Mouse (Mus musculus) lung, embryonic 16.5 days (tissue): ENCODE data around the gene Cpsf2. TPM values are rescaled to one million over a fixed set of nuclear protein-coding genes. Genes with fewer than 3 reads are reported as not detected.
A peak's percentile ranks its signal among the peaks of the same experiment; 100 is the strongest.
"Not testable (repeated sequence)": the region's sequence is repeated elsewhere in the genome, so short reads cannot be mapped to it uniquely, and the experiment has no call there.

ENCODE experiments used
- ATAC-seq: fragments of 200-750 bp; cut with Nextera tagmentation; 2 replicates; pipeline ENCODE4 v1.8.0; 2017; ENCODE audit warnings: low read depth, mild to moderate bottlenecking, moderate library complexity
- H3K27ac ChIP-seq: fragments of 300-500 bp; sonication (generic); 2 replicates; pipeline ENCODE4 v1.5.1; 2014; ENCODE audit warnings: mild to moderate bottlenecking, control low read depth, low read length
- H3K27me3 ChIP-seq: fragments of 300-500 bp; sonication (generic); 2 replicates; pipeline ENCODE4 v1.6.1; 2014; ENCODE audit warnings: low read depth, low read length, mixed read lengths; ENCODE audit not compliant: control insufficient read depth, insufficient read depth
- H3K36me3 ChIP-seq: fragments of 300-500 bp; sonication (generic); 2 replicates; pipeline ENCODE4 v1.6.1; 2014; ENCODE audit warnings: low read length; ENCODE audit not compliant: control insufficient read depth, insufficient read depth
- H3K4me1 ChIP-seq: fragments of 300-500 bp; sonication (generic); replicated peaks from 2 replicates; pipeline ENCODE4 v1.6.1; 2014; ENCODE audit warnings: low read length, mixed read lengths; ENCODE audit not compliant: control insufficient read depth, insufficient read depth
- H3K4me2 ChIP-seq: fragments of 300-500 bp; sonication (generic); 2 replicates; pipeline ENCODE4 v1.6.1; 2014; ENCODE audit warnings: low read depth, low read length, control low read depth
- H3K4me3 ChIP-seq: fragments of 300-500 bp; sonication (generic); 2 replicates; pipeline ENCODE4 v1.5.1; 2014; ENCODE audit warnings: mild to moderate bottlenecking, low read length, control low read depth
- H3K9ac ChIP-seq: fragments of 300-500 bp; sonication (generic); 2 replicates; pipeline ENCODE4 v1.6.1; 2014; ENCODE audit warnings: low read length, control low read depth
- H3K9me3 ChIP-seq: fragments of 300-500 bp; sonication (generic); 2 replicates; pipeline ENCODE4 v1.6.1; 2016; ENCODE audit warnings: low read length; ENCODE audit not compliant: control insufficient read depth
- WGBS: fragments of 180-500 bp; shearing (Covaris S2); extraction: QIAGEN DNeasy Blood & Tissue Kit; methylation state at CpG from one replicate; pipeline ENCODE4 v1.1.7; 2014; 5-methylcytosine and 5-hydroxymethylcytosine counted together
- polyA plus RNA-seq: library from polyadenylated mRNA; unstranded; fragments of >200 nt; fragmentation: Nextera tagmentation; extraction: Ambion mirVana; gene quantifications from 2 replicates; pipeline ENCODE4 v1.2.1, GENCODE M21; 2015

Cpsf2 gene
- 24.8 and 27.2 TPM in 2 replicates for polyA plus RNA-seq

DNA sequence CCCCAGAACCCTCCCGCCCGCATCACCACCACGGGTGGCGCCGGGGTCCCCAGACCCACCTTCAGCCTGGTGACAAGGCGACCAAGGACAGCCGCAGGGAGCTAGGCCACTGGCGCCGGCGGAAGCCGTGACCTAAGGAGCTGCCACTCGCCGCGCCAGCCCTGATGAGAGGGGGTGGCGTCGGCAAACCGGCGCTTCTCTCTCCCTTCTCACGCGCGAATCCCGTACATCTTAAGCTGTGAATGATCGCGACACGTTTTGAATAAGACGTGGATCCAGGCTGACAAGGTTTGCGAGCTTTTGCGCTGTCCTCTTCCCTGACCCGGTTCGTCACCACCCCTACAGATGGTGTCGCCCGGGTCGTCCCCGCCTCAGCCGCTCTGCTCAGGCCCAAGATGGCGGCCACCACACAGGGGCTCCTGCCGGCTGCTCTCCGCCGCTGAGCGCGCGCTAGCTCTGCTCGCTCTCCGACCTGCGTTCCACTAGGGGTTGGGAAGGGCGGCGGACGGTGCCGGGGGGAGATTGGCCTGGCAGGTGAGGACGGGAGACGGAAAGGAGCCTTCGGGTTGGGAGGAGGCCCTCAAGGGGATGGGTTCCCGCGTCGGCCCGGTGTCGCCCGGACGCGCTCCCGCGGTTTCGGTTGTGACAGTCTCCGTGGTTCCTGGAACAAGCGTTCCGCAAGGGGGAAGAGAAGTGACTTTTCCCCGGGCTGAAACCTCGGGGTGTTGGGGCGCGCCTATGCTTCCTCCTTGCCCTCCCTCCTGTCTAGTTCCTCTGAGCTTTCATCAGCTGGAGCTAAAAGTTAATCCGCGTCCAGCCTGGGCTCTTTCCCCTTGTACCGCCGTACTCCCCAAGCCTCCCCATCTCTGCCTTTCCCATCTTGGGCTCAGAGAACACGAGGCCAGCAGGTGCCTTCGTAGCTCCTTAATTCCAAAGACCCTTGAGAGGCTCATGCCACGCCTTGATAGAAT, at the start of gene Cpsf2:
Gene Cpsf2, plus strand, starts transcription at position 388 of the 971 bp plus-strand sequence.
- H3K9ac ChIP-seq, result peak within 1 kb of the TSS; percentile 91
- H3K4me1 ChIP-seq, result peaks cover 17% of the 10 kb centered on the region
- H3K27ac ChIP-seq, result peak within 1 kb of the TSS; percentile 95
- H3K36me3 ChIP-seq, result no peaks in the 10 kb centered on the region
- WGBS, result under 1% methylated on average over 75 of the region's 77 CpGs
- H3K27me3 ChIP-seq, result no peaks in the 10 kb centered on the region
- no peaks in the 10 kb centered on the region for H3K9me3 ChIP-seq
- H3K4me3 ChIP-seq, result peak within 1 kb of the TSS; percentile 91
- H3K4me2 ChIP-seq, result peak within 1 kb of the TSS; percentile 88
- peak; percentile 98 for ATAC-seq

DNA sequence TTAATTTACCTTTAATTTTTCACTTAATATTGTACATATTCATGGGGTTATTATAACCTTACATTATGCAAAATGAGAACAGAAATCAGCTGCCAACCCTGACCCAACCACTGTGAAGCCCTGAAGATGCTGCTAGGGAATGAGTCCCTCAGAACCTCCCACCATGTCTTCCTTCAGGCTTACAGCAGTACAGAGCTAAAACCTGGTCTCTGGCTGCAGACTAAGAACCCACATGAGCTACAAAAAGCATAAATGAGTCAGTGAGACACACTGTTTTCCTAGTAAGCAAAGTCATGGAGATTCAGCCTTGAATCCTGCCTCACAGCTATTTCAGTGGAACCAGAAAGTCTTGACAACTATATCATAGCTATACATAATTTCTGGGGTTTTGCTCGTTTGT, 47.4 kb upstream of the Cpsf2 start:
- no peaks in the 10 kb centered on the region for H3K4me1 ChIP-seq
- ATAC-seq, result no peak
- no peak overlapping the region for H3K4me3 ChIP-seq
- H3K36me3 ChIP-seq, result peaks cover 27% of the 10 kb centered on the region
- H3K4me2 ChIP-seq, result no peak overlapping the region
- H3K9ac ChIP-seq, result no peak overlapping the region
- H3K27me3 ChIP-seq, result no peaks in the 10 kb centered on the region
- H3K9me3 ChIP-seq, result no peaks in the 10 kb centered on the region
- no peak overlapping the region for H3K27ac ChIP-seq
- 68% methylated on average over 1 of the region's 1 CpGs for WGBS

DNA sequence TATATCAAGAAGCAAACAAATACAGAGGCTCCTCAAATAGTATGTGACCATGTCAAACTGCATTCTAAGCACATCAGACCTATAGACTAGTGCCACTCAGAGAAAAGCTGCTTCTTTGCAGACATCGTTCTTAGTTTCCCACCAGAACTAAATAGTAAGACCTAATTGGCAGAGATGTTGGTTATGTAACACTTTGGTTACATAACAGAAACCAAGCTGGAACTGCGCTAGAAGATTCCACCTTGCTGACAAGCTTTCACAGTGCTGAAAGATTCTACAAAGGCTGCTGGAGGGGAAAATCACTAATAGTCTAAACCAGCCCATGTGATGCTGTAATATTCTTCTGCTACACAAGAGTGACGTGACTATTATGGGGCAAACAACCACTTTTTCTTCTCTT, 40.6 kb upstream of the Cpsf2 start:
- no peaks in the 10 kb centered on the region for H3K9me3 ChIP-seq
- H3K9ac ChIP-seq, result no peak overlapping the region
- H3K27me3 ChIP-seq, result no peaks in the 10 kb centered on the region
- ATAC-seq, result no peak
- WGBS, result 93% methylated on average over 3 of the region's 3 CpGs
- H3K27ac ChIP-seq, result no peak overlapping the region
- peaks cover 27% of the 10 kb centered on the region for H3K36me3 ChIP-seq
- H3K4me2 ChIP-seq, result no peak overlapping the region
- no peaks in the 10 kb centered on the region for H3K4me1 ChIP-seq
- H3K4me3 ChIP-seq, result no peak overlapping the region

DNA sequence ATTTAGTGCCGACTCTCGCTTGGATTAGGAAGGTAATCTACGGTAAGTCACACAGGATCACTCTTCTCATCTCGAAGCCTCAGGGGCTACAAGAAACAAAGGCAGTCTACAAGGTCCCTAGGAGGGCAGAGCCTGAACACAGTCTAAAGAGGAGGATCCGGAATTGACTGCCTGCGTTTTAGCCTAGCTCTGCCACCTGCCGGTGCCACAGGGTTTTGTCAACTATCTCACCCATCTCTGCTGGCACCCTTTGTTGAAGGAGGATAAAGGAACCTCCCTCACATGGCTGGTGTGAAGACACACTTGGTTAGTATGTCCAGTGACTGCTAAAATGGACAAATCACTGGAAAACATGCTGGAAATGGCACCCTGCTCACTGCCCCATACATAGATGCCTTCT, 38.2 kb upstream of the Cpsf2 start:
- peaks cover 32% of the 10 kb centered on the region for H3K36me3 ChIP-seq
- no peak overlapping the region for H3K4me3 ChIP-seq
- ATAC-seq, result no peak
- H3K9ac ChIP-seq, result no peak overlapping the region
- H3K4me1 ChIP-seq, result no peaks in the 10 kb centered on the region
- H3K27ac ChIP-seq, result no peak overlapping the region
- WGBS, result 88% methylated on average over 7 of the region's 7 CpGs
- H3K4me2 ChIP-seq, result no peak overlapping the region
- H3K9me3 ChIP-seq, result no peaks in the 10 kb centered on the region
- H3K27me3 ChIP-seq, result no peaks in the 10 kb centered on the region

DNA sequence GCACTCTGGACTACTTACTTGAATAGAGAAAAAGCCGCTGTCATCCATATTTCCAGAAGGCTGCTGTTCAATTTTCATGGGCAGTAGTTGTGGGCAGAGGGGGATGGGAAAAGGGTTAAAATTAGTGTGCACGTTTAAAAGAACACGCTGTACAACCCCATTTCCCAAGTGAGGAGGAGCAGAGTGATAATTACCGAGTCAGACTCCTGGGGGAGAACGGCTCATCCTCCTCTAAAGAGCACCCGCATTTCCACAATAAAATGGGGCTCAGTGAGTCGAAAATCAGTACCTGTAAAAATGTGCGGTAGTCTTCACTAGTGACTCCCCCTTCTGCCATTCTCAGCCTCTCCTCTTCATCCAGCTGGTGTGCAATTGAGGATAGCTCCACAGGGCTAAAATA, 27.8 kb upstream of the Cpsf2 start:
- H3K27ac ChIP-seq, result no peak overlapping the region
- no peak overlapping the region for H3K9ac ChIP-seq
- no peak overlapping the region for H3K4me3 ChIP-seq
- H3K4me1 ChIP-seq, result no peaks in the 10 kb centered on the region
- H3K9me3 ChIP-seq, result no peaks in the 10 kb centered on the region
- H3K4me2 ChIP-seq, result no peak overlapping the region
- ATAC-seq, result no peak
- WGBS, result 89% methylated on average over 8 of the region's 8 CpGs
- H3K36me3 ChIP-seq, result peaks cover 17% of the 10 kb centered on the region
- no peaks in the 10 kb centered on the region for H3K27me3 ChIP-seq

DNA sequence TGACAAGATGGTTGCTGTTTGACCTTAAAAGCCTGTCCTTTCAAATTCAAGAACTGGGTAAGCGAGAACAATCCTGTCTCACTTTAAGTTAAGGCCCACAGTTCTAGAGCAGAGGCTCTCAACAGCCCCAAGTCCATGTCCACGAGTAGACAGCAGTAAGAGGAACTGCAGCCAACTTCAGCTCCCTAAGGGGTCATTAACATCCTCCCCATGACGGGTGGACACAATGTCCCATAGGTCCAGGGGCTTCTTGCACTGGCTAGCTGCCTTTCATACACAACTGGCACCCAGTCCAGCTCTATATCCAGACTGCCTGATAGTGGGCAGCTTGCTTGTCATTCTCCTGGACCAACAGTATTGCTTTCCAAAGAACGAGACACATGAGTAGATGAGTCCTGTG, 27.0 kb upstream of the Cpsf2 start:
- WGBS, result 71% methylated on average over 4 of the region's 4 CpGs
- no peak overlapping the region for H3K4me3 ChIP-seq

DNA sequence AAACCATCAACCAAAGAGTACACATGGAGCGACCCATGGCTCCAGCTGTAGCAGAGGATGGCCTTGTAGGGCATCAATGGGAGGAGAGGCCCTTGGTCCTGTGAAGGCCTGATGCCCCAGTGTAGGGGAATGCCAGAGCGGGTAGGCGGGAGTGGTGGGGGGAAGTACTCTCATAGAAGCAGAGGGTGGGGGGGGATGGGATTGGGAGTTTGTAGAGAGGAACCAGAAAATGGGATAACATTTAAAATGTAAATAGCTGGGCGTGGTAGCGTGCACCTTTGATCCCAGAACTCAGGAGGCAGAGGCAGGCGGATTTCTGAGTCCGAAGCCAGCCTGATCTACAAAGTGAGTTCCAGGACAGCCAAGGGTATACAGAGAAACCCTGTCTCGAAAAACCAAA, 20.0 kb upstream of the Cpsf2 start:
- not testable (repeated sequence) for H3K27me3 ChIP-seq

More for the DNA sequence above, 27.0 kb upstream of the Cpsf2 start:
- Histone ChIP-seq H3K27me3 (no peaks in the 10 kb centered on the region), H3K9ac (no peak overlapping the region), H3K27ac (no peak overlapping the region), H3K9me3 (no peaks in the 10 kb centered on the region), H3K4me1 (no peaks in the 10 kb centered on the region), H3K4me2 (no peak overlapping the region), H3K36me3 (peaks cover 17% of the 10 kb centered on the region)
- no peak for ATAC-seq

DNA sequence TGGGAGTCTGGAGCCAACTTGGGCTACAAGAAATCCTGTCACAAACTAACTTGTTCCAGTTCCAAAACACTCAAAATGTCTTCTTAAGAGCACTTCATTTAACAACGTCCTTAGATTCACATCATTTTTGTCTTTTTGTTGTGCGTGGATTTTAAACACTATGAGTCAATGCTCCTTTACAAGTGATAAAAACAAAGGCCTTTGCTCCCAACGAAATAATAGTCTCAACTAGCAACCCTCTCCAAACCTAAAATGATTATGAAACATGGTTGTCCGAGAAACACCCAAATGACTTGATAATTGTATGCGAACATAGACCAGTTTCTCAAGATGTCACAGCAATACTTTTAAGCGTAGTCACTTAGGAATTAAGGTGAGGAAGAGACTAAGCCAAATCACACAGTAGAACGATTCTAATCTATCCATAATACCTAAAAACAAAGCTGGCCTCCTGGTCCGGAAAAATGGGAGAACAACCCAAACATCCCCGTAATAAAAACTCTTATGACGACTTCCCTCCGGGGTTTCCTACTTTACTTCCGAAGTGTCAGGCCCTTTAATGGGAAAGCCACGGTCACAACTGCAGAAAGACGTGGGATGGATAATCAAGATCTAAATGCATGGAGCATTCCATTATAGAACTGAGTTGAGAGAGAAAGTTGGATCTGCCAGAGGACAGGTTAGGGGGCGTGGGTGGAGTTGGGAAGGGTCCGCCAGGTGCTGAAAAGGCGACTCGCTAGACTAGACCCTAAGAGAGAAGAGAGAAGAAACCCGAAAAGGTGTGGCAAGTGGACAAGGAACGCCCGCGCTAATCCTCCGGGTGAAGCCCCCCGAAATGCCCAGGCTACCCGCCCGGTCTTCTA, 18.5 kb upstream of the Cpsf2 start:
- ATAC-seq, result no peak; the same call in 1 of the 2 replicates
- Histone ChIP-seq H3K9me3 (no peaks in the 10 kb centered on the region), H3K4me1 (peaks cover 14% of the 10 kb centered on the region), H3K27me3 (no peaks in the 10 kb centered on the region), H3K27ac (peak overlapping the region; percentile 65), H3K4me3 (peak overlapping the region; percentile 81), H3K4me2 (peak overlapping the region; percentile 68), H3K36me3 (no peaks in the 10 kb centered on the region), H3K9ac (peak overlapping the region; percentile 84)
- 8% methylated on average over 26 of the region's 26 CpGs for WGBS

More for the DNA sequence above, 20.0 kb upstream of the Cpsf2 start:
- not testable (repeated sequence) for H3K4me2 ChIP-seq, H3K4me3 ChIP-seq, ATAC-seq, H3K9ac ChIP-seq, H3K27ac ChIP-seq, H3K36me3 ChIP-seq, H3K9me3 ChIP-seq
- peaks cover 14% of the 10 kb centered on the region for H3K4me1 ChIP-seq
- 94% methylated on average over 8 of the region's 8 CpGs for WGBS
